Mouse (Mus musculus) cerebellum, adult 2 months (tissue): Measurements from ENCODE around the gene Gtpbp4.
"Not testable (repeated sequence)": the region's sequence is repeated elsewhere in the genome, so short reads cannot be mapped to it uniquely, and the experiment has no call there.

Experiments used
- CTCF ChIP-seq: fragments of 200-500 bp; IDR thresholded peaks from 2 replicates; pipeline ENCODE4 v1.5.1; 2011; ENCODE audit warnings: low read depth, mild to moderate bottlenecking, control low read depth, low read length, moderate library complexity, borderline replicate concordance; ENCODE audit not compliant: insufficient read depth
- POLR2A ChIP-seq: fragments of 200-500 bp; IDR thresholded peaks from 2 replicates; pipeline ENCODE4 v1.6.1; 2011; ENCODE audit warnings: low read length, control low read depth, borderline replicate concordance; ENCODE audit not compliant: insufficient read depth

DNA sequence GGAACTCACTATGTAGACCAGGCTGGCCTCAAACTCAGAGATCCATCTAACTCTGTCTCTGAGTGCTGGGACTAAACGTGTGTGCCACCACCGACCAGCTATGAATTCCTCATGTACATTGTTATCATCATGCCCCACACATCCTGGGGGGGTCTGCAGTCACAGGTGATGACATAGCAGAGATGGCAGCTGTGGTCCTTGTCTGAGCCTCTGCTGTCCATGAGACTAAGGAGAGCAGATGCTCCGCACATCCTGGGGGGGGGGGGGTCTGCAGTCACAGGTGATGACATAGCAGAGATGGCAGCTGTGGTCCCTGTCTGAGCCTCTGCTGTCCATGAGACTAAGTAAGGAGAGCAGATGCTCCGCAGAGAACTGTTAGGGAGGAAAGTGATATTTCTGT lies 54.8 kb downstream of the Gtpbp4 start:
- not testable (repeated sequence) for TF ChIP-seq CTCF, POLR2A
